In genomic region chr12:32893212-32893611, GRCm38 (mm10) we compare ENCODE assay signal across 9 mouse cellular contexts.
DNase-seq lines count a peak whose midpoint lies in the region; ATAC-seq and TF ChIP-seq lines count a peak whose summit lies in the region.
"Had no signal": no experiment of that assay in that cellular context is flagged by ENCODE, and none has a peak within 500 bp of the region (broad histone marks: within the 10 kb centered on the region; RNA-seq: fewer than 3 reads in every experiment).

No protein-coding gene starts in this region.

- no peak for DNase-seq in midbrain, postnatal 0 days (ENCODE audit: low spot score)
- peak; percentile 67 for DNase-seq in embryo, embryonic 11 days
- peak; percentile 64 for DNase-seq in limb, embryonic 10.5 days (ENCODE audit: low spot score)
- DNase-seq in thymus, adult 2 months, result peak; percentile 77
- DNase-seq in natural killer cell, adult 2 months (ENCODE audit: low spot score in 2 of 2), result no peak
- DNase-seq: cerebellum, adult 18-20 months; kidney, adult 11 months had no signal

- peak; percentile 69 for ATAC-seq in midbrain, embryonic 12.5 days (ENCODE audit: low FRiP score, low read depth)
- ATAC-seq in midbrain, postnatal 0 days (ENCODE audit: low FRiP score), result no peak
- no peak for ATAC-seq in erythroblast, adult 5-6 weeks (replicated peaks; ENCODE audit: low FRiP score, poor library complexity, severe bottlenecking)

- no peak overlapping the region for H3K9ac ChIP-seq in midbrain, embryonic 12.5 days (replicated peaks)
- H3K9ac ChIP-seq in midbrain, postnatal 0 days (replicated peaks; ENCODE audit: low read length, poor library complexity, severe bottlenecking), result no peak overlapping the region

- no peak for TF ChIP-seq POLR2A in thymus, adult 2 months (IDR thresholded peaks at IDR 0.05; ENCODE audit: control insufficient read depth, extremely low read depth, insufficient read depth, low read length, poor library complexity)

- no peak for TF ChIP-seq CTCF in midbrain, postnatal 0 days (IDR thresholded peaks at IDR 0.05)
- no peak for TF ChIP-seq CTCF in thymus, adult 2 months (IDR thresholded peaks at IDR 0.05; ENCODE audit: borderline replicate concordance, control insufficient read depth, extremely low read depth, insufficient read depth, low read length, poor library complexity)

- no peak overlapping the region for H3K27ac ChIP-seq in midbrain, embryonic 12.5 days (replicated peaks)
- no peak overlapping the region for H3K27ac ChIP-seq in midbrain, postnatal 0 days (ENCODE audit: low read depth, low read length)
- H3K27ac ChIP-seq in limb, embryonic 10.5 days, result 0 out of 2 replicates have a peak overlapping the region, but pooled peaks have one; percentile 50
- no peak overlapping the region for H3K27ac ChIP-seq in thymus, adult 2 months (ENCODE audit: control insufficient read depth, insufficient read depth, low read length)

- H3K4me1 ChIP-seq in midbrain, embryonic 12.5 days, result peaks cover 3% of the 10 kb centered on the region; the same call in 1 of the 2 replicates
- no peaks in the 10 kb centered on the region for H3K4me1 ChIP-seq in midbrain, postnatal 0 days (ENCODE audit: insufficient read depth, low read length)
- peaks cover 5% of the 10 kb centered on the region for H3K4me1 ChIP-seq in limb, embryonic 10.5 days
- H3K4me1 ChIP-seq in thymus, adult 2 months (replicated peaks; ENCODE audit: control insufficient read depth, insufficient read depth, low read length), result peaks cover 18% of the 10 kb centered on the region

- no peak overlapping the region for H3K4me3 ChIP-seq in midbrain, embryonic 12.5 days
- no peak overlapping the region for H3K4me3 ChIP-seq in midbrain, postnatal 0 days (ENCODE audit: low read depth, low read length)
- H3K4me3 ChIP-seq in limb, embryonic 10.5 days, result no peak overlapping the region
- H3K4me3 ChIP-seq in thymus, adult 2 months (ENCODE audit: control insufficient read depth, insufficient read depth, low read length), result no peak overlapping the region

- no peaks in the 10 kb centered on the region for H3K9me3 ChIP-seq in midbrain, embryonic 12.5 days
- no peaks in the 10 kb centered on the region for H3K9me3 ChIP-seq in midbrain, postnatal 0 days (ENCODE audit: low read length)
- no peaks in the 10 kb centered on the region for H3K9me3 ChIP-seq in limb, embryonic 10.5 days (replicated peaks)

- H3K36me3 ChIP-seq in midbrain, embryonic 12.5 days, result no peaks in the 10 kb centered on the region
- H3K36me3 ChIP-seq in midbrain, postnatal 0 days (ENCODE audit: insufficient read depth, low read length), result no peaks in the 10 kb centered on the region
- H3K36me3 ChIP-seq in limb, embryonic 10.5 days, result no peaks in the 10 kb centered on the region
- H3K36me3 ChIP-seq in thymus, adult 2 months (ENCODE audit: control insufficient read depth, insufficient read depth, low read length), result no peaks in the 10 kb centered on the region

- peaks cover 11% of the 10 kb centered on the region; the same call in 1 of the 2 replicates for H3K27me3 ChIP-seq in midbrain, embryonic 12.5 days
- H3K27me3 ChIP-seq in midbrain, postnatal 0 days (ENCODE audit: insufficient read depth, low read length), result 0 out of 2 replicates have a peak, but pooled peaks cover 3% of the 10 kb centered on the region
- 0 out of 2 replicates have a peak, but pooled peaks cover 4% of the 10 kb centered on the region for H3K27me3 ChIP-seq in limb, embryonic 10.5 days (ENCODE audit: low read depth, poor library complexity, severe bottlenecking)
- H3K27me3 ChIP-seq in thymus, adult 2 months (ENCODE audit: control insufficient read depth, insufficient read depth, low read length), result no peaks in the 10 kb centered on the region

- no peak overlapping the region for H3K4me2 ChIP-seq in midbrain, embryonic 12.5 days (replicated peaks)
- H3K4me2 ChIP-seq in midbrain, postnatal 0 days (ENCODE audit: low read depth, low read length, poor library complexity, severe bottlenecking), result no peak overlapping the region

- WGBS in midbrain, embryonic 12.5 days, result 44% methylated on average over 12 of the region's 12 CpGs
- 46% methylated on average over 12 of the region's 12 CpGs for WGBS in midbrain, postnatal 0 days
- 54% methylated on average over 12 of the region's 12 CpGs for WGBS in limb, embryonic 10.5 days
- 16% methylated on average over 12 of the region's 12 CpGs for WGBS in thymus, adult 2 months

Comparison
In these comparisons a context has a peak if more than half of its experiments do, and no peak if none do; other contexts are left out.
1. DNase-seq: peak in embryo, embryonic 11 days (single experiment), limb, embryonic 10.5 days (single experiment) and thymus, adult 2 months (single experiment); none in midbrain, postnatal 0 days (single experiment) and natural killer cell, adult 2 months (0 of 2).